Mouse (Mus musculus) lung, embryonic 16.5 days (tissue): ENCODE results near the gene Ctso. TPM values are rescaled to one million over a fixed set of nuclear protein-coding genes. Genes with fewer than 3 reads are reported as not detected.

Experiments
- ATAC-seq: fragments of 200-750 bp; cut with Nextera tagmentation; 2 replicates; pipeline ENCODE4 v1.8.0; 2017; ENCODE audit warnings: low read depth, mild to moderate bottlenecking, moderate library complexity
- H3K27ac ChIP-seq: fragments of 300-500 bp; sonication (generic); 2 replicates; pipeline ENCODE4 v1.5.1; 2014; ENCODE audit warnings: mild to moderate bottlenecking, control low read depth, low read length
- H3K27me3 ChIP-seq: fragments of 300-500 bp; sonication (generic); 2 replicates; pipeline ENCODE4 v1.6.1; 2014; ENCODE audit warnings: low read depth, low read length, mixed read lengths; ENCODE audit not compliant: control insufficient read depth, insufficient read depth
- H3K36me3 ChIP-seq: fragments of 300-500 bp; sonication (generic); 2 replicates; pipeline ENCODE4 v1.6.1; 2014; ENCODE audit warnings: low read length; ENCODE audit not compliant: control insufficient read depth, insufficient read depth
- H3K4me1 ChIP-seq: fragments of 300-500 bp; sonication (generic); replicated peaks from 2 replicates; pipeline ENCODE4 v1.6.1; 2014; ENCODE audit warnings: low read length, mixed read lengths; ENCODE audit not compliant: control insufficient read depth, insufficient read depth
- H3K4me2 ChIP-seq: fragments of 300-500 bp; sonication (generic); 2 replicates; pipeline ENCODE4 v1.6.1; 2014; ENCODE audit warnings: low read depth, low read length, control low read depth
- H3K4me3 ChIP-seq: fragments of 300-500 bp; sonication (generic); 2 replicates; pipeline ENCODE4 v1.5.1; 2014; ENCODE audit warnings: mild to moderate bottlenecking, low read length, control low read depth
- H3K9ac ChIP-seq: fragments of 300-500 bp; sonication (generic); 2 replicates; pipeline ENCODE4 v1.6.1; 2014; ENCODE audit warnings: low read length, control low read depth
- H3K9me3 ChIP-seq: fragments of 300-500 bp; sonication (generic); 2 replicates; pipeline ENCODE4 v1.6.1; 2016; ENCODE audit warnings: low read length; ENCODE audit not compliant: control insufficient read depth
- WGBS: fragments of 180-500 bp; shearing (Covaris S2); extraction: QIAGEN DNeasy Blood & Tissue Kit; methylation state at CpG from one replicate; pipeline ENCODE4 v1.1.7; 2014; 5-methylcytosine and 5-hydroxymethylcytosine counted together
- polyA plus RNA-seq: library from polyadenylated mRNA; unstranded; fragments of >200 nt; fragmentation: Nextera tagmentation; extraction: Ambion mirVana; gene quantifications from 2 replicates; pipeline ENCODE4 v1.2.1, GENCODE M21; 2015

Gene Ctso
- polyA plus RNA-seq, 1 experiment from 2014 or later: 32.6 TPM

- Histone ChIP-seq H3K4me2 (no peak within 1 kb of the TSS), H3K9ac (no peak within 1 kb of the TSS), H3K27ac (no peak within 1 kb of the TSS), H3K4me1 (peaks cover 3% of the 10 kb centered on the region; the same call in 1 of the 2 replicates), H3K27me3 (no peaks in the 10 kb centered on the region), H3K9me3 (no peaks in the 10 kb centered on the region), H3K36me3 (no peaks in the 10 kb centered on the region), H3K4me3 (no peak within 1 kb of the TSS)
- ATAC-seq: no peak
Measured at GRCm38 (mm10) chr3:81976102-81976501, 43.7 kb downstream of the Ctso start, which contains the start of gene Tdo2. Tdo2 (minus strand) TSS chr3:81976202.

GRCm38 (mm10) chr3:81981576-81981975, 49.2 kb downstream of the Ctso start:
- H3K4me1 ChIP-seq: no peaks in the 10 kb centered on the region
- no peak overlapping the region for H3K27ac ChIP-seq
- H3K9ac ChIP-seq: no peak overlapping the region
- no peaks in the 10 kb centered on the region for H3K9me3 ChIP-seq
- no peaks in the 10 kb centered on the region for H3K27me3 ChIP-seq
- 52% methylated on average over 5 of the region's 5 CpGs for WGBS
- no peak overlapping the region for H3K4me3 ChIP-seq
- ATAC-seq: 0 out of 2 replicates have a peak, but pooled peaks have one; percentile 17
- no peaks in the 10 kb centered on the region for H3K36me3 ChIP-seq
- H3K4me2 ChIP-seq: no peak overlapping the region

- 70% methylated on average over 5 of the region's 5 CpGs for WGBS
- ATAC-seq: no peak
Measured at GRCm38 (mm10) chr3:81981990-81982389, 49.6 kb downstream of the Ctso start, which contains the start of gene Asic5. Asic5 (plus strand) TSS chr3:81982290.

GRCm38 (mm10) chr3:81983120-81983895, 50.9 kb downstream of the Ctso start:
- no peak overlapping the region for H3K27ac ChIP-seq
- no peaks in the 10 kb centered on the region for H3K4me1 ChIP-seq
- 70% methylated on average over 8 of the region's 8 CpGs for WGBS
- no peak overlapping the region for H3K9ac ChIP-seq
- H3K9me3 ChIP-seq: no peaks in the 10 kb centered on the region
- no peak for ATAC-seq
- H3K36me3 ChIP-seq: no peaks in the 10 kb centered on the region
- H3K4me3 ChIP-seq: no peak overlapping the region
- no peaks in the 10 kb centered on the region for H3K27me3 ChIP-seq
- H3K4me2 ChIP-seq: no peak overlapping the region

More at GRCm38 (mm10) chr3:81981990-81982389, 49.6 kb downstream of the Ctso start, which contains the start of gene Asic5:
- H3K9me3 ChIP-seq: no peaks in the 10 kb centered on the region
- H3K36me3 ChIP-seq: no peaks in the 10 kb centered on the region
- H3K27me3 ChIP-seq: no peaks in the 10 kb centered on the region
- H3K4me1 ChIP-seq: no peaks in the 10 kb centered on the region
- H3K4me2 ChIP-seq: no peak within 1 kb of the TSS
- H3K9ac ChIP-seq: no peak within 1 kb of the TSS
- no peak within 1 kb of the TSS for H3K27ac ChIP-seq
- H3K4me3 ChIP-seq: no peak within 1 kb of the TSS

GRCm38 (mm10) chr3:81985100-81985499, 52.7 kb downstream of the Ctso start:
- Histone ChIP-seq H3K4me2 (no peak overlapping the region), H3K9me3 (no peaks in the 10 kb centered on the region), H3K36me3 (no peaks in the 10 kb centered on the region), H3K4me3 (no peak overlapping the region), H3K27ac (no peak overlapping the region), H3K4me1 (peaks cover 5% of the 10 kb centered on the region), H3K27me3 (no peaks in the 10 kb centered on the region), H3K9ac (no peak overlapping the region)
- ATAC-seq: no peak
- WGBS: 57% methylated on average over 1 of the region's 1 CpGs

GRCm38 (mm10) chr3:81986103-81986502, 53.7 kb downstream of the Ctso start:
- no peaks in the 10 kb centered on the region for H3K36me3 ChIP-seq
- ATAC-seq: no peak
- no peak overlapping the region for H3K9ac ChIP-seq
- H3K9me3 ChIP-seq: no peaks in the 10 kb centered on the region
- H3K27ac ChIP-seq: no peak overlapping the region
- H3K4me1 ChIP-seq: peaks cover 5% of the 10 kb centered on the region
- H3K4me2 ChIP-seq: no peak overlapping the region
- no peaks in the 10 kb centered on the region for H3K27me3 ChIP-seq
- WGBS: 77% methylated on average over 2 of the region's 2 CpGs
- no peak overlapping the region for H3K4me3 ChIP-seq

- Histone ChIP-seq H3K4me2 (no peak overlapping the region), H3K4me3 (no peak overlapping the region), H3K9me3 (no peaks in the 10 kb centered on the region), H3K4me1 (peaks cover 8% of the 10 kb centered on the region), H3K27me3 (no peaks in the 10 kb centered on the region), H3K9ac (no peak overlapping the region), H3K27ac (no peak overlapping the region), H3K36me3 (no peaks in the 10 kb centered on the region)
- ATAC-seq: no peak
- WGBS: 87% methylated on average over 3 of the region's 3 CpGs
Measured at GRCm38 (mm10) chr3:81987628-81988027, 55.2 kb downstream of the Ctso start.

GRCm38 (mm10) chr3:81989692-81990141, 57.3 kb downstream of the Ctso start:
- Histone ChIP-seq H3K36me3 (no peaks in the 10 kb centered on the region), H3K4me3 (no peak overlapping the region), H3K9ac (no peak overlapping the region), H3K9me3 (no peaks in the 10 kb centered on the region), H3K27ac (peak overlapping the region; percentile 9; the same call in 1 of the 2 replicates), H3K4me1 (peaks cover 9% of the 10 kb centered on the region), H3K27me3 (no peaks in the 10 kb centered on the region), H3K4me2 (no peak overlapping the region)
- 21% methylated on average over 2 of the region's 2 CpGs for WGBS
- ATAC-seq: 0 out of 2 replicates have a peak, but pooled peaks have one; percentile 15

- Histone ChIP-seq H3K36me3 (no peaks in the 10 kb centered on the region), H3K9ac (no peak overlapping the region), H3K27me3 (no peaks in the 10 kb centered on the region), H3K9me3 (no peaks in the 10 kb centered on the region), H3K4me2 (no peak overlapping the region), H3K4me3 (no peak overlapping the region), H3K27ac (no peak overlapping the region), H3K4me1 (peaks cover 9% of the 10 kb centered on the region)
- WGBS: 53% methylated on average over 3 of the region's 3 CpGs
- ATAC-seq: no peak
Measured at GRCm38 (mm10) chr3:81990531-81990930, 58.1 kb downstream of the Ctso start.
